Mouse (Mus musculus) G1E (cell line): ENCODE data around the gene Adam26b.
"Not testable (repeated sequence)": the region's sequence is repeated elsewhere in the genome, so short reads cannot be mapped to it uniquely, and the experiment has no call there.

Experiments
- CTCF ChIP-seq: IDR thresholded peaks from 2 replicates; pipeline ENCODE4 v1.5.1; 2012; ENCODE audit warnings: low read depth, low read length, inconsistent platforms, mixed read lengths
- POLR2AphosphoS5 ChIP-seq: IDR thresholded peaks from 2 replicates; pipeline ENCODE4 v1.6.1; 2012; ENCODE audit warnings: low read depth, low read length, inconsistent platforms; ENCODE audit not compliant: insufficient replicate concordance
- TAL1 ChIP-seq: conservative IDR thresholded peaks from 2 replicates; pipeline ENCODE4 v1.6.1; 2012; ENCODE audit warnings: low read depth, low read length, inconsistent platforms, mixed read lengths

DNA sequence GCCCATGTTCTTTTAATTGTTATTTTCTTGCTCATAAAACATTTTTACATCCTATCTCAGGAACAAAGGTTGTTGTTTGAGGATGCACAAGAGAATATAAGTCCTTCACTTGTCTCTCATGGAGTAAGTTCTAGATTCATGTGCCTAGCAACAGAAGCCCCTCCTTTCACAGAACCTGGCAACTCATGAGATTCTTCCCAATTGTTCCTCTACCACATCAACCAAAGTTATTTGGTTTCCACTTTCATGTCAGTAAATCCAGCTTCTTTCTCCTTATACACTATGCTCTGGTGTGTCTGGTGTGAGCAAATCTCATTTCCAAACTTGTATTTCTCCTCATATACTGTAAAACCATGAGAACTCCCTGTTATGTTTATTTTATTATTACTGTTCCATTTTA is at the start of gene Adam26b:
- TF ChIP-seq CTCF, POLR2AphosphoS5, TAL1: not testable (repeated sequence)
